Mouse (Mus musculus): ENCODE results near the gene Rbms3. TPM values are rescaled to one million over a fixed set of nuclear protein-coding genes. Genes with fewer than 3 reads are reported as not detected.

Rbms3 gene
- total and polyA plus RNA-seq, 2 experiments from 2014 or later = 56.3 to 77.9 TPM

GRCm38 (mm10) chr9:117200067-117200658 lies 429.6 kb downstream of the Rbms3 start:
- H3K9ac ChIP-seq (replicated peaks; ENCODE audit: low read length) = no peak overlapping the region
- no peaks in the 10 kb centered on the region for H3K9me3 ChIP-seq (ENCODE audit: low read length)
- ATAC-seq = no peak
- H3K4me2 ChIP-seq (ENCODE audit: low read depth, low read length) = no peak overlapping the region
- DNase-seq (ENCODE audit: low spot score) = no peak
- H3K4me3 ChIP-seq (ENCODE audit: low read length) = no peak overlapping the region
- TF ChIP-seq CTCF (IDR thresholded peaks at IDR 0.05; ENCODE audit: low read depth) = no peak
- H3K36me3 ChIP-seq (ENCODE audit: insufficient read depth, low read length) = no peaks in the 10 kb centered on the region
- H3K4me1 ChIP-seq (ENCODE audit: insufficient read depth, low read length) = no peaks in the 10 kb centered on the region
- H3K27ac ChIP-seq = no peak overlapping the region
- no peaks in the 10 kb centered on the region for H3K27me3 ChIP-seq (ENCODE audit: insufficient read depth, low read length)
- 78% methylated on average over 7 of the region's 7 CpGs for WGBS

- ATAC-seq = no peak
- DNase-seq (ENCODE audit: low spot score) = no peak
- H3K27ac ChIP-seq = no peak overlapping the region
- H3K4me3 ChIP-seq (ENCODE audit: low read length) = no peak overlapping the region
- H3K4me1 ChIP-seq (ENCODE audit: insufficient read depth, low read length) = no peaks in the 10 kb centered on the region
- no peaks in the 10 kb centered on the region for H3K9me3 ChIP-seq (ENCODE audit: low read length)
- no peak overlapping the region for H3K4me2 ChIP-seq (ENCODE audit: low read depth, low read length)
- TF ChIP-seq CTCF (IDR thresholded peaks at IDR 0.05; ENCODE audit: low read depth) = no peak
- H3K27me3 ChIP-seq (ENCODE audit: insufficient read depth, low read length) = no peaks in the 10 kb centered on the region
- no peaks in the 10 kb centered on the region for H3K36me3 ChIP-seq (ENCODE audit: insufficient read depth, low read length)
- no peak overlapping the region for H3K9ac ChIP-seq (replicated peaks; ENCODE audit: low read length)
- 82% methylated on average over 3 of the region's 3 CpGs for WGBS
These were observed 432.2 kb downstream of the Rbms3 start for GRCm38 (mm10) chr9:117197531-117197930.

DNA sequence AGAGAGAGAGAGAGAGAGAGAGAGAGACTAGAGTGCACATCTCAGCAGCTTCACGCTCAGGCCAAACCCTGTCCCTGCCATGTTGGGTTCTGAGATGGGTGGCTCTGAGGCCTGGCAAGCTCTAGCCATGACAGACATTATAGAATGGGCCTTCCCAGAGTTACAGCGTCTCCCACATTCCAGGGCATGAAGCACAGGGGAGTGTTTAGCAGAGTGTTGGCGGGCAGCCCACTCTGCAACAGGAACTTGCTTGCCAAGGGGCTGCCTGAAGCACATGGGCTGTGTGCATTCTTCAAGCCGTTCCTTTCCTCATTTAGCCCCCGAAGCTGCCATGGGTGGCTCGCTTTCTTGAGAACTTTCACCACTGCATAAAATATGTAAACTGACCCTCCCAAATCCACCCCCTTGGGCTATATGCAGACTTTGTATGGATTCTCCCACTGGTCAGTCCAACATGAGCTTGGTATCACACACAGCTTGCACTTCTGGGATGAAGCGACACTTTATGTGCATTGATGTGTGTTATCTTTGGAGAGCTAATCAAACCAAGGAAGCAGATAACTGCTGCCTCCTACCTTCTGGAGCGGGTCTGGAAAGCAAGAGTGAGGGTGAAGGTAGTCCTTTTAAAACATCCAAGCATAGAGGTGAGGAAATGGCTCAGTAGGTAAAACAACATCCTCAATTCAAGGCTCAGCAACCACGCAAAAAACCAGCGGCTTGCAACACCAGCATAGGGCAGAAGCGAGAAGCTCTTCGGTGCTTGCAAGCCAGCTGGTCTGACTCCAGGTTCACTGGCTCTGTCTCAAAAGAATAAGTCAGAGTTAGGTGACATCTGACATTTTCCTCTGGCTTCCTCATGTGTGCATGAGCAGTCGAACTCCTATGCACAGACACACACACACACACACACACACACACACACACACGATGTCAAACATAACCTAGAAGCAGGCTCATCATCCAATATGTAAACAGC lies 436.9 kb downstream of the Rbms3 start:
- H3K9ac ChIP-seq (replicated peaks; ENCODE audit: low read length) = no peak overlapping the region
- ATAC-seq = peak; percentile 79
- TF ChIP-seq CTCF (IDR thresholded peaks at IDR 0.05; ENCODE audit: low read depth) = no peak
- H3K27me3 ChIP-seq (ENCODE audit: insufficient read depth, low read length) = no peaks in the 10 kb centered on the region
- H3K27ac ChIP-seq = peak overlapping the region; percentile 15; the same call in 1 of the 2 replicates
- peak; percentile 70 for DNase-seq (ENCODE audit: low spot score)
- H3K4me3 ChIP-seq (ENCODE audit: low read length) = no peak overlapping the region
- no peaks in the 10 kb centered on the region for H3K4me1 ChIP-seq (ENCODE audit: insufficient read depth, low read length)
- no peaks in the 10 kb centered on the region for H3K36me3 ChIP-seq (ENCODE audit: insufficient read depth, low read length)
- no peak overlapping the region for H3K4me2 ChIP-seq (ENCODE audit: low read depth, low read length)
- WGBS = 50% methylated on average over 14 of the region's 14 CpGs
- H3K9me3 ChIP-seq (ENCODE audit: low read length) = no peaks in the 10 kb centered on the region

DNA sequence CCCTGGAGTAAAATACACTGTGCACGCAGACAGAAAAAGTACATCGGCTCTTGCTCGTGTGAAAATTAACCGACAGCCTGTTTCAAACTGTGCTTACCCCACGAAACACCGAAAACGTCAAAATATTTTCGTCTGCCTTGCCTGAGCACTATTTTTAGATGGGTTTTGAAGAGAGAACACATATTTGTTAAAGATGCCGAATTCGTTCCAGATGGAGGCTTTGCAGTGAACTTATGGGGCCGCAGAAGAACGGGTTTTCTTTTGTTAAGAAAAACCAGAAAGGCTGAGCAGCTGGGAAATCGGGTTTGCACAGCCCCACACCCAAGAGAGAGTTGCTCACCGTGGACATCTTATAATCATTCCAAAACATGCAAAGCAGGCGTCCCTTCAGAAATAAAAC lies 437.6 kb downstream of the Rbms3 start:
- Histone ChIP-seq H3K9me3 (ENCODE audit: low read length) (no peaks in the 10 kb centered on the region), H3K4me3 (ENCODE audit: low read length) (no peak overlapping the region), H3K27ac (peak overlapping the region; percentile 15; the same call in 1 of the 2 replicates), H3K4me2 (ENCODE audit: low read depth, low read length) (no peak overlapping the region), H3K27me3 (ENCODE audit: insufficient read depth, low read length) (no peaks in the 10 kb centered on the region), H3K9ac (replicated peaks; ENCODE audit: low read length) (no peak overlapping the region), H3K36me3 (ENCODE audit: insufficient read depth, low read length) (no peaks in the 10 kb centered on the region), H3K4me1 (ENCODE audit: insufficient read depth, low read length) (no peaks in the 10 kb centered on the region)
- no peak for TF ChIP-seq CTCF (IDR thresholded peaks at IDR 0.05; ENCODE audit: low read depth)
- ATAC-seq (no peak), DNase-seq (ENCODE audit: low spot score) (no peak)
- 54% methylated on average over 15 of the region's 15 CpGs for WGBS

GRCm38 (mm10) chr9:117188406-117188805 lies 441.3 kb downstream of the Rbms3 start:
- Histone ChIP-seq H3K9ac (replicated peaks; ENCODE audit: low read length) (no peak overlapping the region), H3K27me3 (ENCODE audit: insufficient read depth, low read length) (no peaks in the 10 kb centered on the region), H3K4me1 (ENCODE audit: insufficient read depth, low read length) (no peaks in the 10 kb centered on the region), H3K4me3 (ENCODE audit: low read length) (no peak overlapping the region), H3K36me3 (ENCODE audit: insufficient read depth, low read length) (no peaks in the 10 kb centered on the region), H3K4me2 (ENCODE audit: low read depth, low read length) (no peak overlapping the region), H3K9me3 (ENCODE audit: low read length) (no peaks in the 10 kb centered on the region), H3K27ac (no peak overlapping the region)
- no peak for TF ChIP-seq CTCF (IDR thresholded peaks at IDR 0.05; ENCODE audit: low read depth)
- ATAC-seq (peak; percentile 53; the same call in 1 of the 2 replicates), DNase-seq (ENCODE audit: low spot score) (peak; percentile 66)
- 52% methylated on average over 3 of the region's 3 CpGs for WGBS

- H3K9me3 ChIP-seq (ENCODE audit: low read length) = no peaks in the 10 kb centered on the region
- H3K36me3 ChIP-seq (ENCODE audit: insufficient read depth, low read length) = no peaks in the 10 kb centered on the region
- H3K4me1 ChIP-seq (ENCODE audit: insufficient read depth, low read length) = no peaks in the 10 kb centered on the region
- H3K4me3 ChIP-seq (ENCODE audit: low read length) = no peak overlapping the region
- TF ChIP-seq CTCF (IDR thresholded peaks at IDR 0.05; ENCODE audit: low read depth) = no peak
- no peaks in the 10 kb centered on the region for H3K27me3 ChIP-seq (ENCODE audit: insufficient read depth, low read length)
- no peak overlapping the region for H3K9ac ChIP-seq (replicated peaks; ENCODE audit: low read length)
- no peak overlapping the region for H3K27ac ChIP-seq
- DNase-seq (ENCODE audit: low spot score) (peak; percentile 32), ATAC-seq (no peak)
- WGBS = 71% methylated on average over 15 of the region's 15 CpGs
- no peak overlapping the region for H3K4me2 ChIP-seq (ENCODE audit: low read depth, low read length)
These were observed 442.3 kb downstream of the Rbms3 start for GRCm38 (mm10) chr9:117187116-117188034.
